ENCODE assay signal across 13 mouse cellular contexts in the genomic region with DNA sequence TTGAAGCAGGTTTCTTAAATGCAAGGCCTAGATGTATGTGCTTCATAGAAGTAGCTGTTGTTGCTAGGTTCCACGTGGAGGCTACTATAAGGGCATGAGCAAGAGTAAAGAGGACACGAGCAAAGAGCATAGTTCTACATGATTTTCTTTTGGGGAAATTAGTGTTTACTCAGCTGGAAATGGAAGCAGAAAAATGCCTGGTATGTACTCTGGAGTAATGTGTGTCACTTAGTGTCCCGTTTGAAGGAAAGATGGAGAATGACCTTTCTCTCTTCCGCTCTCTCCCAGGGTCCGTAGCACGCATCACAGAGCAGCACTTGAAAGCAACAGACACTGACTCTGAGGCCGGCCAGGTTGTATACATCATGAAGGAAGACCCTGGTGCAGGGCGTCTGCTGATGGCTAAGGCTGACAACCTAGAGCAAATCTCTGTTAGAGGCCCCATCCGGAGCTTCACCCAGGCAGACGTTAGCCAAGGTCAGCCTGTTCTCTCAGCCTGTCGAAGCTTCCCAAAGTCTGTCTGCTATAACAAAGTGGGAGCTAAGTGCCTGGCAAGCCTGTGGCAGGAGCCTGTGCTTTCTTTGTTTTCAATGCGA.
DNase-seq lines count a peak whose midpoint lies in the region; ATAC-seq and TF ChIP-seq lines count a peak whose summit lies in the region.
"Had no signal": no experiment of that assay in that cellular context is flagged by ENCODE, and none has a peak within 500 bp of the region (broad histone marks: within the 10 kb centered on the region; RNA-seq: fewer than 3 reads in every experiment).

No protein-coding gene starts in this region.

- 0 out of 2 replicates have a peak, but pooled peaks cover 7% of the 10 kb centered on the region for H3K36me3 ChIP-seq in kidney, postnatal 0 days (ENCODE audit: insufficient read depth, low read length)
- H3K36me3 ChIP-seq: limb, embryonic 10.5 days had no signal

- no peaks in the 10 kb centered on the region for H3K27me3 ChIP-seq in kidney, postnatal 0 days (ENCODE audit: insufficient read depth, low read length)
- H3K27me3 ChIP-seq: forebrain, embryonic 13.5 days had no signal

- TF ChIP-seq CTCF in kidney, postnatal 0 days (IDR thresholded peaks at IDR 0.05; ENCODE audit: low read depth), result no peak

- H3K27ac ChIP-seq in kidney, postnatal 0 days, result peak overlapping the region; percentile 38; the same call in 1 of the 2 replicates
- H3K27ac ChIP-seq: forebrain, embryonic 13.5 days; limb, embryonic 10.5 days had no signal

- no peak overlapping the region for H3K4me3 ChIP-seq in kidney, postnatal 0 days (replicated peaks; ENCODE audit: low read depth, low read length)
- H3K4me3 ChIP-seq: forebrain, embryonic 13.5 days; limb, embryonic 10.5 days had no signal

- 0 out of 2 replicates have a peak, but pooled peaks cover 5% of the 10 kb centered on the region for H3K4me1 ChIP-seq in kidney, postnatal 0 days (replicated peaks; ENCODE audit: insufficient read depth, low read length)
- H3K4me1 ChIP-seq: limb, embryonic 10.5 days had no signal

- peak; percentile 65 for ATAC-seq in kidney, postnatal 0 days (replicated peaks; ENCODE audit: low FRiP score, low read depth)
- ATAC-seq in megakaryocyte progenitor cell, adult 5-6 weeks (replicated peaks; ENCODE audit: poor library complexity), result no peak
- ATAC-seq: forebrain, embryonic 13.5 days; inflammation-experienced regulatory T-cells, adult 6 months had no signal

- no peaks in the 10 kb centered on the region for H3K9me3 ChIP-seq in kidney, postnatal 0 days (replicated peaks; ENCODE audit: low read length)
- H3K9me3 ChIP-seq: forebrain, embryonic 13.5 days; limb, embryonic 10.5 days had no signal

- WGBS in kidney, postnatal 0 days, result 24% methylated on average over 12 of the region's 12 CpGs

- no peak overlapping the region for H3K4me2 ChIP-seq in kidney, postnatal 0 days (ENCODE audit: low read length)
- H3K4me2 ChIP-seq: forebrain, embryonic 13.5 days had no signal

- DNase-seq in adrenal gland, adult (ENCODE audit: inconsistent age in 2 of 2, low spot score in 1 of 2), result peak; percentile 6 to 27
- DNase-seq in adrenal gland, postnatal 25 days, result no peak
- DNase-seq in retina, postnatal 1 day, result peak; percentile 30
- no peak for DNase-seq in retina, embryonic 14.5 days (ENCODE audit: low spot score)
- peak; percentile 77 for DNase-seq in kidney, postnatal 0 days (ENCODE audit: low spot score)
- no peak for DNase-seq in ovary, postnatal 36 days (ENCODE audit: low spot score)
- no peak for DNase-seq in layer of hippocampus, adult 11-12 months (ENCODE audit: low spot score)
- DNase-seq: cerebellum, adult 18-20 months; gastrocnemius, postnatal 10 days had no signal

- H3K9ac ChIP-seq in kidney, postnatal 0 days (ENCODE audit: low read depth, low read length), result no peak overlapping the region
- H3K9ac ChIP-seq: forebrain, embryonic 13.5 days had no signal

Comparison
In these comparisons a context has a peak if more than half of its experiments do, and no peak if none do; other contexts are left out.
1. DNase-seq: peak in adrenal gland, adult (2 of 2), retina, postnatal 1 day (single experiment) and kidney, postnatal 0 days (single experiment); none in adrenal gland, postnatal 25 days (single experiment), retina, embryonic 14.5 days (single experiment), ovary, postnatal 36 days (single experiment) and layer of hippocampus, adult 11-12 months (single experiment).